24 mouse cellular contexts compared by ENCODE assay signal in the genomic region with DNA sequence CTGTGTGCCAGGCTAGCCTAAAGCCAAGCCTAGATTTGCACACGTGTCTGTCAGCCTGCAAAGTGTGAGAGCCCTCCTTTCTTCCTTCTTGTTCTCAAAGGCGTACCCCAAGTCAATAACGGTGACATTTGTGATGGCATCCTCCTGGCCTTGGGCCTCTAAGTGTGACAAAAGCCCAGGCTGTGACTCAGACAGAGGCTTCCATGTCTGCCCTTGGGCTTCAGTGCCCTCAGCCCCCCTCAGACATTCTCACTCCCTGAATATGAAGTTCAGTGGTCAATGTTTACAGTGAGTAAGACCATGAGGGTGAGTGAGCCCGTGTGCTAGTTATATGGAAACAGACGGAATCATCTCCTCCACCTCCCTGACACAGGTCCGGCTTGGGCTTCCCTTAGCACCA.
"Had no signal": no experiment of that assay in that cellular context is flagged by ENCODE, and none has a peak within 500 bp of the region (broad histone marks: within the 10 kb centered on the region; RNA-seq: fewer than 3 reads in every experiment).

No protein-coding gene starts in this region.

- ATAC-seq: hindbrain, embryonic 16.5 days; inflammation-experienced regulatory T-cells, adult 6 months; intestine, embryonic 15.5 days; intestine, postnatal 0 days; liver, embryonic 12.5 days had no signal

- H3K27me3 ChIP-seq: heart, embryonic 13.5 days; intestine, embryonic 15.5 days; limb, embryonic 12.5 days; liver, embryonic 12.5 days had no signal

- H3K27ac ChIP-seq: heart, embryonic 13.5 days; heart, embryonic 15.5 days; hindbrain, embryonic 14.5 days; intestine, embryonic 15.5 days; layer of hippocampus, adult 2 months; left cerebral cortex, adult 2 months; limb, embryonic 10.5 days; limb, embryonic 12.5 days; liver, embryonic 12.5 days; liver, embryonic 14.5 days had no signal

- DNase-seq: gastrocnemius, postnatal 14 days; gastrocnemius, postnatal 36 days; heart, adult 18-20 months; heart, postnatal 14 days; heart, postnatal 36 days; kidney, adult 18-20 months; kidney, adult 8-10 months; kidney, postnatal 10 days; kidney, postnatal 25 days; kidney, postnatal 4 days had no signal

- H3K4me3 ChIP-seq: heart, embryonic 13.5 days; heart, embryonic 15.5 days; intestine, embryonic 15.5 days; layer of hippocampus, adult 2 months; left cerebral cortex, adult 2 months; limb, embryonic 10.5 days; limb, embryonic 12.5 days; liver, embryonic 12.5 days had no signal

- H3K4me2 ChIP-seq: heart, embryonic 11.5 days; heart, embryonic 13.5 days; heart, embryonic 15.5 days; hindbrain, embryonic 14.5 days; intestine, embryonic 15.5 days; limb, embryonic 12.5 days; liver, embryonic 12.5 days had no signal

- H3K36me3 ChIP-seq: heart, embryonic 13.5 days; heart, embryonic 15.5 days; intestine, embryonic 15.5 days; limb, embryonic 10.5 days; limb, embryonic 12.5 days; liver, embryonic 12.5 days had no signal

- H3K9ac ChIP-seq: heart, embryonic 13.5 days; heart, embryonic 15.5 days; hindbrain, embryonic 14.5 days; intestine, embryonic 15.5 days; limb, embryonic 12.5 days; liver, embryonic 12.5 days; liver, embryonic 14.5 days had no signal

- H3K9me3 ChIP-seq: heart, embryonic 13.5 days; heart, embryonic 15.5 days; intestine, embryonic 15.5 days; limb, embryonic 10.5 days; liver, embryonic 12.5 days had no signal
